Mouse (Mus musculus) monocyte, adult 2 months (primary cell): Measurements from ENCODE around the gene BC035947.
"Not testable (repeated sequence)": the region's sequence is repeated elsewhere in the genome, so short reads cannot be mapped to it uniquely, and the experiment has no call there.

Experiments used
- DNase-seq, 2 experiments: peaks; one replicate each; pipeline ENCODE4 v3.0.0; 2022; ENCODE audit warnings: low spot score in 2 of 2, low read depth in 1 of 2

Gene BC035947

DNA sequence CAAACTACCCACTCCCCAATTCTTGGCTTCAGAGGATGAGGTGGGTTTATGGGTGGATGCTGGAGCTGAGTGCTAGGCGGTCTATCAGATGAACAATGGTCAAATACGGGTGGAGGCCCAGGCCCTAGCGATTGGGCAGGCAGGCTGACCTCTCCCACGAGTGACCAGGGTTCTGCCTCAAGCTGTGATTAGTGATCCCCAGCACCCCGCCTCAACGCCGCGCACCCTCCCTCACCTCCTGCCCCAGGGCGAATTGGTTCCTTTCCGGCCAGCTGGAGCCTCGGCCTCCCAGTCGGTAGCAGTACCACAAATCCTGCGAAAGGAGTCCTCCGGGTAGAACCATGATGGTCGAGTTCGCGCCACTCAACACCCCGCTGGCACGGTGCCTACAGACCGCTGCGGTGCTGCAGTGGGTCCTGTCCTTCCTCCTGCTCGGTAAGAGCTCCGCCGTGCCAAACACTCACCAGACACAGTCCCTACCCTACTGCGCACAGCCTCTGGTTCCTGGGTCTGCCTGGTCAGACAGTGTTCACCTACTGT, at the start of gene BC035947:
BC035947 (minus strand) TSS at position 538 of the 540 bp plus-strand sequence.
- no peak for DNase-seq

DNA sequence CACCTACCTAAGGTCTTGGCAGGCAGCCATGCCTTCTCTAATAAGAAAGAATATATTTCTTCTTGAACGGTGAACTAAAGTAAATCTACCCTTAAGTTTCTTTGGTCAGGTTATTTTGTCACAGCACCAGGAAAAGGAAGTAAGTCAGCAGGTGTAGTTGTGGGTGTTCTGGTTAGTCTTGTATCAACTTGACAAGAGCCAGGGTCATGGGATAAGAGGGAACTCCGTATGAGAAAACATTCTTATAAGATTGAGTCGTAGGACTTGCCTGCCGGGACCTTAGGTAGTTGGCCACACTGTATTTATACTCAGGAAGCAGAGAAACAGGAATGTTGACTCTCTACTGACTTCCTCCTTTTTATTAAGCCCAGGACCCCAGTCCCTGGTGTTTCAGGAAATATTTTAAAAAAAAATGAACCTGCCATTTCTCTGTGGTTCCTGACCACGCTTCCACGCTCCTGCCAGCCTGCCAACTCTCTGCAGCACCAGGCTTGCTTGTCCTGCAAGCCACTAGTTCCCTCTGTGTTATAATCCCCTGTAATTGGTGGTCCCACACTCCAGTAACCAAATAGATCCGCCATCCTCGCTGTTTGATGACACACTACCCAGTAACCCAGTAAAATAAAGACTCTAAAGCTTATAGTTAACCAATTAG, 42.2 kb upstream of the BC035947 start:
- no peak for DNase-seq

- DNase-seq: no peak
These were observed 37.0 kb upstream of the BC035947 start for GRCm38 (mm10) chr1:78548961-78549360.

- no peak for DNase-seq
These were observed 34.3 kb upstream of the BC035947 start for GRCm38 (mm10) chr1:78546258-78546657.

DNA sequence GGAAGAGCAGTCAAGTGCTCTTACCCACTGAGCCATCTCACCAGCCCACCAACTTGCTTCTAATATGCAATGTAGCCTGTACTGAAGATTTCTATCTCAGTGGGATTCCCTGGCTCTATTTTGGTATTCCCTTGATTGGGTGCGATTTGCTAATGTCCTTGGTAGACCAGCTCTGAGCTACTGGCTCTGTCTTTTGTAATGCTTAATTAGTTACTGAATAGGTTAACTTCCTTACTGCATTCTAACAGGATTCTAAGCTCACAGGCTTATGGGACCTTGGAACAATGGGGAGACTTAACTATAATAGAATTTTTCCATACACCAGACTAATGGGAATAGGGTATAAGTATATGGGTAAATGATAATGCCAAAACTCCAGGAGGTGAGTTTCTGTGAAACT, 31.7 kb upstream of the BC035947 start:
- not testable (repeated sequence) for DNase-seq

- no peak for DNase-seq
These were observed 27.2 kb upstream of the BC035947 start for GRCm38 (mm10) chr1:78539166-78539565.

DNA sequence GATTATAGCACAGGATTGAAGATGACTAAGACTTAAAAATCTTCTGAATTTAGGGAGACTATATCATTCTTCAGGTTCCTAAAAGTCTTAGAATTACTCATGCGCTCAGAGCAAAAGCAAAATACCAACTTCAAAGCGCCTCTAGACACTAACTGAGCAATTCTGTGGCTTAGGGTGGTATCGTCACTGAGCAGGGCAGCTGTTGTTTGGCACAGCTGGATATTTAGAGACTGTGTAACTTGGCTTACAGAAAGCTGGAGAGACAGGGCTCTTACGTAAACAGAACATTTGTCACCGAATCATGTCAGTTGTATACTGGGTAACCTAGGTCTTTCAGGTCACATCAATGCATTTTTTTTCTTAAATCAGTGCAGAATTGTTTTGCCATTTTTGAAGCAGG, 26.4 kb upstream of the BC035947 start:
- DNase-seq: no peak

DNA sequence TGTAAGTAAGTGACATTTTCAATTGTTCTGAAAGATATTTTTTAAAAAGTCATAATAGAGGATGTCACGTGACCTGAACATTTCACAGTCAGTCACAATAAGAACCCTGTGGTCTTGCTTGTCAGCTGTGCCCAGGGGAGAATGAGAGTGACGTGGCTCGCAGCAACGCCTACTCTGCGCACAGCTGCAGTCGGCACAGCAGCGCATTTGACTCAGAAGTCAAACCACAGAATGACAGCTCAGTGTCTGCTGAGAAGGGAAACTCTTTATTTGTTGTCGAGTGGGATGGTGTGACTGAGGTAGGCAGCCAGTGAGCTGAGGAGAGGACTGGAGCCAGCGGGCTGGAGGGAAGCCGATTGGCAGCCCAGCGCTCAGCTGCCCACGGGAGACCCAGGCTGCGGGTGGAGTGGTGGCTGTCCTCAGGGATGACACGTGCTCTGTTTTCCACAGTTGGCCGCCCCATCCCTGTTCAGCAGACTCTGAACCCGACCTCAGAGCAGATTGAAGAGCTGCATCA, 25.6 kb upstream of the BC035947 start:
- DNase-seq: peak; percentile 26 to 38

DNA sequence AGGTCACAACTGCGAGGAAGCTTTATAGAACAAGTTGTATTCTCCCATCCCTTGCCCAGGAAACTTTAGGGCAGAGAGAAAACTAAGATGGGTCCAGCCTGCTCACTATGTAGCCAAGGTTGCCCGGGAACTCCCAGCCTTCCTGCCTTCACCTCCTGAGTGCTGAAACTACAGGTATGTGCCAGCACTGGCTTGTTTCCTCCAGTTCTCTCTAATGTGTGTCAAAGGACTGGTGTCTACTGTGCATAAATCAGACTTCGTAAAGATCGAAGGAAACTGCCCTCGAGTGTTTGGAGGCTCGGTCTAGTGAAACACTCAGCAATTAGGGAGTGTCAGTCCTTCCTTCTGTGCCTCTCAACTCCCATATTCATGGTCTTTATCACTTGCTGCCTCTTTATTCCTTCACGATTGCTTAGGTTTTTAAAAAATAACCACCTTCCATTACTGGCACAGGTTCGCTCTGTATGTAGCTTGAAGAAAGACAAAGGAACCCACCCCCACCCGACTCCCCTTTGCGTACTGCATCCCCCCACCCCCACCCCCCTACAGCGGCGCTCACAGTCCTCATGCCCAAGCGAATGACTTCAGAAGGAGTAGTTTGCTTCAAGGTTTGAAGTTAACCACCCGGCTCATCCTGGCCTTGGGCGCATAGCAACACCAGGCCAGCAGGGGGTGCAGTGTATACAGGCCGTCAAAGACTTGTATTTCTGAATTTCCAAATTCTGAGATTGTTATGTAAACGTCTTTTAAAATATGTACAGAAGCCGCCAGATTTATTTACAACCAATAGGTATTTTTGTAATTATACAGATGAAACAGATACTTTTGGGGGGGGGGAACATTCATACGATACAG, 24.6 kb upstream of the BC035947 start:
- DNase-seq: peak in 1 of 2 experiments; percentile 28

- DNase-seq: no peak
These were observed 22.6 kb upstream of the BC035947 start for GRCm38 (mm10) chr1:78534428-78535150.

GRCm38 (mm10) chr1:78532184-78532800, 20.3 kb upstream of the BC035947 start:
- DNase-seq: no peak

- no peak for DNase-seq
These were observed 18.7 kb upstream of the BC035947 start for GRCm38 (mm10) chr1:78530500-78531215.

- DNase-seq: no peak
These were observed 17.1 kb upstream of the BC035947 start for GRCm38 (mm10) chr1:78529011-78529410.

DNA sequence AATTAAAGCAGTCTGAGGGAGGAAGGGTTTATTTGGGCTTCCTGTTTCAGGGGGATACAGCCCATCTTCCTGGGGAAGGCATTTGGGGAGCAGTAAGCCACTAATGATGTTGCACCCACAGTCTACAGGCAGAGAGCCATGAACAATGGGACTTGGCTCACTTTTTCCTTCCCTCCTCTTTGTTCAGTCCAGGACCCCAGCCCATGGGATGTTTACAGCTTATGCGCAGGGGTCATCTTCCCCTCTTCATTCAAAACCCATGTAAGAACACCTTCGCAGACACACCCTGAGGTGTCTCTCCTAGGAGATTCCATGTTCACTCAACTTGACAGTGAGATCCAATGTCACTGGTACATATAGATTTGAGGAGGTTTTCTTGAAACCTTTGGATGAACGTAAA, 16.4 kb upstream of the BC035947 start:
- DNase-seq: no peak

DNA sequence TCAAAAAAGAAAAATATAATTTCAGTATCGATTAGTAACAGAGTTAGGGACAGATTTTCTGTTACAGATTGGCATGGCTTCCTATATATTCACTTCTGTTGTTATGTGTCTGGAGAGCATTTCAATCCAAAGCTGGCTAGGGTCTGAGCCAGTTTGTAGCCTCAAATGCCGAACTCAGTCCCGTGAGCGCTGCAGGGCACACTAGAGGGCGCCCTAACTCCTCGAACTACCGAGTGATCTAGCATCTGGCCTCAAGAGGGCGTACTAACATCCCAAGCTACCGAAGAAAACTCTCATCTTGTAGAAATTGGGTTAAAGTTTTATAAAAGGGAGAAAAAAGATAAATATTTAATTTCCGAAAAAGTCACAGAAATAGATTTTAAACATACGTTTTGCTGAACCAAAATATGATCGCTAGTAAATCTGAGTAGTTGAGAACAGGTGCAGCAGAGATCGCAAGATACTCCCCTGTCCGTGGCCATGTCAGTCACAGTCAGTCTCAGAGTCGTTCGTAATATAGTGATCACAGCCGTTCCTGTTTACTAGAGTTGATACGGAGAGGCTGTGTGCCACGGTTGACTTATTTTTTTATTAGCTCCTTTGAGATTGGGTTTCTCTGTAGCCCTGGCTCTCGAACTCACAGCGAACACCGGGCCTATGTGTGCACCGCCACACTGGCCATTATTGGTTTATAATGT, 13.4 kb upstream of the BC035947 start:
- DNase-seq: peak in 1 of 2 experiments; percentile 8

- no peak for DNase-seq
These were observed 6.9 kb upstream of the BC035947 start for GRCm38 (mm10) chr1:78518907-78519306.

GRCm38 (mm10) chr1:78512756-78513155, 798 bp upstream of the BC035947 start:
- DNase-seq: no peak

- no peak for DNase-seq
These were observed 1.1 kb downstream of the BC035947 start, which contains the start of gene Mogat1 for GRCm38 (mm10) chr1:78510862-78511261. Mogat1 (plus strand) TSS chr1:78510991.

DNA sequence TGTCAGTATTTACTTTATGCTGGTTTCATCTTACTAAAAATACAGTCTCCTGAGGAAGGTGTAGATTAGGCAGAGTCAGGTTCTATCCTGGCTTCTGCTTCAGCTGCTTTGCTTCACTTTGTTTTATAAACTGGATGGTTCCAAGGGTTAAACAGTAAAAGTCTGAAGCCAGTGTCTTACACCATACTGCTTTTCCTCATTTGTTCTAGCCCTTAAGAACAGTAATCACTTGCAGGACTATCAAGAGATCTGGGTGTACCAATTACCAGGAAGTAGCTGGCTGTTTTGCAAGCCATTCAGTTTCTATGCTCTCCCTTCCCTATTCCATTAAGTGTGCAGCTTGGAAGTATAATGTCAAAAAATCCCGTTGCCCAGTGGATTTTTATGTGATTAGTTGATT, 4.8 kb downstream of the BC035947 start:
- DNase-seq: no peak
